21 mouse cellular contexts compared by ENCODE assay signal in the genomic region with DNA sequence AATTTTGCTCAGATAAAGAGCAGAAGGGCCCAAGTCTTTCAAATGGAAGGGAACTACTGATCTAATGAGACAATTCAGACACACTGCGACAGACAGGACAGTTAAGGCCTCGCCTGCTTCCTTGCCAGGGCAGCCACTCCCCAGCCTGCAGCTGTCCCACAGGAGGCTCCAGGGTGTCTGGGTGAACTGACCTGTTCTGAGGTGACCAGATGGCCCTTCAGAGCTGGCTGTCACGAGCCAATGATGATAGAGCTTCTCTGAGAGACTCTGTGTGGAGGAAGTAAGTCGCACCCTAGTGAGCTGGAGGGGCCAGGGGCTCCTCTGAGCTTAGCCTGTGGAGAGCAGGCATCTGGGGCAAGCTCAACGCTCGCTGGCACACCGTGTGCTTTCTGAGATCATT.
A peak's percentile ranks its signal among the peaks of the same experiment; 100 is the strongest.
DNase-seq lines count a peak whose midpoint lies in the region; ATAC-seq and TF ChIP-seq lines count a peak whose summit lies in the region.
"Had no signal": no experiment of that assay in that cellular context is flagged by ENCODE, and none has a peak within 500 bp of the region (broad histone marks: within the 10 kb centered on the region; RNA-seq: fewer than 3 reads in every experiment).

No protein-coding gene starts in this region.

- H3ac ChIP-seq in myocyte (ENCODE audit: control insufficient read depth, insufficient read length): no peak overlapping the region

- peak overlapping the region; percentile 60 for H3K27ac ChIP-seq in hindbrain, embryonic 13.5 days
- no peak overlapping the region for H3K27ac ChIP-seq in hindbrain, embryonic 14.5 days
- peak overlapping the region; percentile 46; the same call in 1 of the 2 replicates for H3K27ac ChIP-seq in forebrain, embryonic 15.5 days (replicated peaks)
- H3K27ac ChIP-seq in hindbrain, embryonic 16.5 days (ENCODE audit: low read depth, low read length): peak overlapping the region; percentile 30; the same call in 1 of the 2 replicates
- H3K27ac ChIP-seq: layer of hippocampus, adult 2 months; liver, embryonic 13.5 days had no signal

- no peak for TF ChIP-seq POLR2A in myocyte (IDR thresholded peaks at IDR 0.05; ENCODE audit: insufficient read length, low read depth)

- 48% methylated on average over 7 of the region's 7 CpGs for WGBS in hindbrain, embryonic 13.5 days
- 50% methylated on average over 7 of the region's 7 CpGs for WGBS in hindbrain, embryonic 14.5 days
- WGBS in forebrain, embryonic 15.5 days: 43% methylated on average over 7 of the region's 7 CpGs
- 38% methylated on average over 7 of the region's 7 CpGs for WGBS in hindbrain, embryonic 16.5 days

- no peak for DNase-seq in hindbrain, embryonic 14.5 days (ENCODE audit: low spot score)
- no peak for DNase-seq in ovary, adult 18-20 months (ENCODE audit: low spot score)
- no peak for DNase-seq in thymus, postnatal 14 days
- DNase-seq in cerebellum, postnatal 4 days (ENCODE audit: low spot score in 2 of 2): no peak
- DNase-seq: cerebellum, postnatal 10 days; embryo, embryonic 11 days; heart, postnatal 14 days; kidney, postnatal 10 days; left cerebral cortex, postnatal 4 days; liver, embryonic 13.5 days; right cerebral cortex, postnatal 25 days; thymus, postnatal 36 days had no signal

- H3K9ac ChIP-seq in hindbrain, embryonic 13.5 days: no peak overlapping the region
- no peak overlapping the region for H3K9ac ChIP-seq in hindbrain, embryonic 14.5 days
- H3K9ac ChIP-seq in forebrain, embryonic 15.5 days (replicated peaks): no peak overlapping the region
- no peak overlapping the region for H3K9ac ChIP-seq in hindbrain, embryonic 16.5 days (ENCODE audit: low read depth, low read length)
- H3K9ac ChIP-seq: liver, embryonic 13.5 days had no signal

- H3K79me2 ChIP-seq in myocyte (ENCODE audit: control insufficient read depth, insufficient read depth): no peaks in the 10 kb centered on the region

- no peaks in the 10 kb centered on the region for H3K27me3 ChIP-seq in hindbrain, embryonic 13.5 days
- H3K27me3 ChIP-seq in hindbrain, embryonic 14.5 days (ENCODE audit: control insufficient read depth, insufficient read depth, low read length): no peaks in the 10 kb centered on the region
- H3K27me3 ChIP-seq in forebrain, embryonic 15.5 days: no peaks in the 10 kb centered on the region
- no peaks in the 10 kb centered on the region for H3K27me3 ChIP-seq in hindbrain, embryonic 16.5 days (replicated peaks; ENCODE audit: control insufficient read depth, insufficient read depth, low read length)
- H3K27me3 ChIP-seq in myocyte (ENCODE audit: control insufficient read depth, insufficient read depth, insufficient read length): peaks cover 42% of the 10 kb centered on the region
- H3K27me3 ChIP-seq: liver, embryonic 13.5 days had no signal

- peaks cover 4% of the 10 kb centered on the region for H3K9me3 ChIP-seq in hindbrain, embryonic 13.5 days
- H3K9me3 ChIP-seq in hindbrain, embryonic 14.5 days (ENCODE audit: control insufficient read depth, low read length): peaks cover 6% of the 10 kb centered on the region; the same call in 1 of the 2 replicates
- no peaks in the 10 kb centered on the region for H3K9me3 ChIP-seq in forebrain, embryonic 15.5 days
- no peaks in the 10 kb centered on the region for H3K9me3 ChIP-seq in hindbrain, embryonic 16.5 days (ENCODE audit: control insufficient read depth, low read length)
- H3K9me3 ChIP-seq: liver, embryonic 13.5 days had no signal

- H3K4me1 ChIP-seq in hindbrain, embryonic 13.5 days (replicated peaks): peaks cover 36% of the 10 kb centered on the region
- H3K4me1 ChIP-seq in hindbrain, embryonic 14.5 days (replicated peaks; ENCODE audit: control insufficient read depth, insufficient read depth, low read length): peaks cover 24% of the 10 kb centered on the region
- H3K4me1 ChIP-seq in forebrain, embryonic 15.5 days: peaks cover 33% of the 10 kb centered on the region
- H3K4me1 ChIP-seq in hindbrain, embryonic 16.5 days (ENCODE audit: control insufficient read depth, insufficient read depth, low read depth, low read length): peaks cover 21% of the 10 kb centered on the region
- H3K4me1 ChIP-seq: liver, embryonic 13.5 days had no signal

- H3K36me3 ChIP-seq in hindbrain, embryonic 13.5 days: 0 out of 2 replicates have a peak, but pooled peaks cover 3% of the 10 kb centered on the region
- no peaks in the 10 kb centered on the region for H3K36me3 ChIP-seq in hindbrain, embryonic 14.5 days (replicated peaks; ENCODE audit: control insufficient read depth, insufficient read depth)
- no peaks in the 10 kb centered on the region for H3K36me3 ChIP-seq in forebrain, embryonic 15.5 days
- H3K36me3 ChIP-seq in hindbrain, embryonic 16.5 days (ENCODE audit: control insufficient read depth, insufficient read depth, low read length): no peaks in the 10 kb centered on the region
- no peaks in the 10 kb centered on the region for H3K36me3 ChIP-seq in myocyte (ENCODE audit: control insufficient read depth, insufficient read depth)
- H3K36me3 ChIP-seq: G1E; liver, embryonic 13.5 days had no signal

- no peak for ATAC-seq in hindbrain, embryonic 13.5 days (ENCODE audit: low FRiP score)
- ATAC-seq in hindbrain, embryonic 14.5 days (ENCODE audit: low FRiP score): no peak
- ATAC-seq in forebrain, embryonic 15.5 days (replicated peaks): no peak
- no peak for ATAC-seq in hindbrain, embryonic 16.5 days
- ATAC-seq: CD4-positive, CD25-positive, alpha-beta regulatory T cell, adult 4 months; intestine, postnatal 0 days had no signal

- H3K4me2 ChIP-seq in hindbrain, embryonic 13.5 days: no peak overlapping the region
- H3K4me2 ChIP-seq in hindbrain, embryonic 14.5 days (replicated peaks): no peak overlapping the region
- no peak overlapping the region for H3K4me2 ChIP-seq in forebrain, embryonic 15.5 days (replicated peaks)
- H3K4me2 ChIP-seq in hindbrain, embryonic 16.5 days (ENCODE audit: low read length): no peak overlapping the region
- no peak overlapping the region for H3K4me2 ChIP-seq in myocyte (ENCODE audit: low read depth)
- H3K4me2 ChIP-seq: heart, embryonic 11.5 days; liver, embryonic 13.5 days had no signal

- H3K4me3 ChIP-seq in hindbrain, embryonic 13.5 days: no peak overlapping the region
- H3K4me3 ChIP-seq in hindbrain, embryonic 14.5 days (replicated peaks; ENCODE audit: low read length): no peak overlapping the region
- no peak overlapping the region for H3K4me3 ChIP-seq in forebrain, embryonic 15.5 days
- no peak overlapping the region for H3K4me3 ChIP-seq in hindbrain, embryonic 16.5 days (ENCODE audit: low read length)
- no peak overlapping the region for H3K4me3 ChIP-seq in myocyte
- H3K4me3 ChIP-seq: layer of hippocampus, adult 2 months; liver, embryonic 13.5 days had no signal

TF ChIP-seq in myocyte, 11 proteins besides CTCF, POLR2A, EP300 and RAD21:
- TF ChIP-seq MYOD1 (IDR thresholded peaks at IDR 0.05; ENCODE audit: control insufficient read depth in 1 of 3, insufficient read length in 2 of 3, low read depth in 2 of 3) (peak in 1 of 3 experiments; percentile 51), MYOG (IDR thresholded peaks at IDR 0.05; ENCODE audit: control insufficient read depth in 1 of 3, insufficient read depth in 1 of 3, insufficient read length in 2 of 3, low read depth in 2 of 3) (peak in 2 of 3 experiments; percentile 12 to 55), TCF3 (IDR thresholded peaks at IDR 0.05; ENCODE audit: insufficient read length, low read depth) (no peak)
